In the genomic region with DNA sequence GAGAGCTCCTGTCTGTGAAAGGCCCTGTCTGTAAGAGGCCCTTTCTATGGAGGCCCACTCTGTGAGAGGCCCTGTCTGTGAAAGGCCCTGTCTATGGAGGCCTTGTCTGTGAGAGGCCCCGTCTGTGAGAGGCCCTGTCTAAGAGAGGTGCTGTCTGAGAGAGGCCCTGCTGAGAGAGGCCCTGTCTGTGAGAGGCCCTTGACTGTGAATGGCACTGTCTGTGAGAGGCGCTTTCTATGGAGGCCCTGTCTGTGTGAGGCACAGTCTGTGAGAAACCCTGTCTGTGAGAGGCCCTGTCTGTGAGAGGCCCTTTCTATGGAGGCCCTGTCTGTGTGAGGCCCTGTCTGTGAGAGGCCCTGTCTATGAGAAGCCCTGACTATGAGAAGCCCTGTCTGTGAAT, we compare ENCODE assay signal across 20 mouse cellular contexts. TPM values are rescaled to one million over a fixed set of nuclear protein-coding genes. Genes with fewer than 3 reads are reported as not detected.
DNase-seq lines count a peak whose midpoint lies in the region; ATAC-seq and TF ChIP-seq lines count a peak whose summit lies in the region.
"Had no signal": no experiment of that assay in that cellular context is flagged by ENCODE, and none has a peak within 500 bp of the region (broad histone marks: within the 10 kb centered on the region; RNA-seq: fewer than 3 reads in every experiment).

No protein-coding gene starts in this region.

- peak overlapping the region; percentile 78 for H3K27ac ChIP-seq in heart, embryonic 10.5 days
- no peak overlapping the region for H3K27ac ChIP-seq in midbrain, embryonic 13.5 days
- H3K27ac ChIP-seq in midbrain, embryonic 15.5 days: no peak overlapping the region
- peak overlapping the region; percentile 31 for H3K27ac ChIP-seq in intestine, postnatal 0 days (ENCODE audit: low read depth, low read length)
- H3K27ac ChIP-seq in liver, postnatal 0 days (ENCODE audit: low read depth): peak overlapping the region; percentile 60
- H3K27ac ChIP-seq: embryonic facial prominence, embryonic 15.5 days; hindbrain, postnatal 0 days; left cerebral cortex, adult 2 months had no signal

- H3K4me2 ChIP-seq in midbrain, embryonic 13.5 days (replicated peaks): no peak overlapping the region
- no peak overlapping the region for H3K4me2 ChIP-seq in midbrain, embryonic 15.5 days
- H3K4me2 ChIP-seq in intestine, postnatal 0 days (replicated peaks; ENCODE audit: low read depth): no peak overlapping the region
- peak overlapping the region; percentile 67 for H3K4me2 ChIP-seq in liver, postnatal 0 days (ENCODE audit: low read depth, low read length)
- H3K4me2 ChIP-seq: embryonic facial prominence, embryonic 15.5 days; midbrain, embryonic 11.5 days had no signal

- TF ChIP-seq EP300 in liver, postnatal 0 days (IDR thresholded peaks at IDR 0.05; ENCODE audit: low read depth): no peak

- DNase-seq in heart, embryonic 10.5 days (ENCODE audit: low spot score): no peak
- no peak for DNase-seq in heart, adult 18-20 months
- DNase-seq in liver, postnatal 0 days: no peak
- DNase-seq in frontal cortex, postnatal 36 days (ENCODE audit: low spot score in 2 of 2): no peak
- DNase-seq in cerebellum, adult 9-11 months: no peak
- DNase-seq: adrenal gland, postnatal 36 days; cerebellum, postnatal 36 days; gastrocnemius, postnatal 14 days; heart, postnatal 10 days; lung, postnatal 10 days; right cerebral cortex, adult 18-20 months; thymus, postnatal 4 days had no signal

- H3K36me3 ChIP-seq in heart, embryonic 10.5 days: peaks cover 20% of the 10 kb centered on the region; the same call in 1 of the 2 replicates
- peaks cover 34% of the 10 kb centered on the region for H3K36me3 ChIP-seq in midbrain, embryonic 13.5 days
- H3K36me3 ChIP-seq in midbrain, embryonic 15.5 days (replicated peaks): no peaks in the 10 kb centered on the region
- peaks cover 6% of the 10 kb centered on the region; the same call in 1 of the 2 replicates for H3K36me3 ChIP-seq in intestine, postnatal 0 days (ENCODE audit: control insufficient read depth, insufficient read depth)
- peaks cover 15% of the 10 kb centered on the region; the same call in 1 of the 2 replicates for H3K36me3 ChIP-seq in liver, postnatal 0 days (replicated peaks; ENCODE audit: insufficient read depth, low read length)

- H3K4me1 ChIP-seq in heart, embryonic 10.5 days: peaks cover 45% of the 10 kb centered on the region
- no peaks in the 10 kb centered on the region for H3K4me1 ChIP-seq in midbrain, embryonic 13.5 days (replicated peaks)
- no peaks in the 10 kb centered on the region for H3K4me1 ChIP-seq in midbrain, embryonic 15.5 days
- no peaks in the 10 kb centered on the region for H3K4me1 ChIP-seq in intestine, postnatal 0 days (replicated peaks; ENCODE audit: control insufficient read depth, insufficient read depth, low read length)
- peaks cover 4% of the 10 kb centered on the region; the same call in 1 of the 2 replicates for H3K4me1 ChIP-seq in liver, postnatal 0 days (ENCODE audit: insufficient read depth)
- H3K4me1 ChIP-seq: embryonic facial prominence, embryonic 15.5 days had no signal

- 0 out of 2 replicates have a peak overlapping the region, but pooled peaks have one; percentile 3 for H3K9ac ChIP-seq in midbrain, embryonic 13.5 days (replicated peaks)
- no peak overlapping the region for H3K9ac ChIP-seq in midbrain, embryonic 15.5 days
- H3K9ac ChIP-seq in intestine, postnatal 0 days (ENCODE audit: low read depth, low read length): no peak overlapping the region
- H3K9ac ChIP-seq in liver, postnatal 0 days (replicated peaks): peak overlapping the region; percentile 70
- H3K9ac ChIP-seq: embryonic facial prominence, embryonic 15.5 days had no signal

- ATAC-seq in midbrain, embryonic 13.5 days: no peak
- no peak for ATAC-seq in midbrain, embryonic 15.5 days (replicated peaks)
- peak; percentile 29 for ATAC-seq in intestine, postnatal 0 days
- peak; percentile 62 for ATAC-seq in liver, postnatal 0 days
- ATAC-seq: hindbrain, postnatal 0 days had no signal

- TF ChIP-seq CTCF in intestine, postnatal 0 days (IDR thresholded peaks at IDR 0.05; ENCODE audit: low read depth): no peak
- no peak for TF ChIP-seq CTCF in liver, postnatal 0 days (IDR thresholded peaks at IDR 0.05; ENCODE audit: low read depth)

- 70% methylated on average over 2 of the region's 2 CpGs for WGBS in heart, embryonic 10.5 days
- WGBS in midbrain, embryonic 13.5 days: 62% methylated on average over 2 of the region's 2 CpGs
- WGBS in midbrain, embryonic 15.5 days: 69% methylated on average over 2 of the region's 2 CpGs
- 55% methylated on average over 2 of the region's 2 CpGs for WGBS in intestine, postnatal 0 days
- WGBS in liver, postnatal 0 days (ENCODE audit: insufficient replicate concordance): 69% methylated on average over 2 of the region's 2 CpGs

- H3K4me3 ChIP-seq in heart, embryonic 10.5 days: no peak overlapping the region
- H3K4me3 ChIP-seq in midbrain, embryonic 13.5 days (replicated peaks): no peak overlapping the region
- no peak overlapping the region for H3K4me3 ChIP-seq in midbrain, embryonic 15.5 days
- H3K4me3 ChIP-seq in intestine, postnatal 0 days (ENCODE audit: low read depth, low read length): no peak overlapping the region
- peak overlapping the region; percentile 53 for H3K4me3 ChIP-seq in liver, postnatal 0 days (ENCODE audit: low read depth, low read length)
- H3K4me3 ChIP-seq: embryonic facial prominence, embryonic 15.5 days; left cerebral cortex, adult 2 months had no signal

- H3K27me3 ChIP-seq in heart, embryonic 10.5 days (ENCODE audit: insufficient read depth, poor library complexity, severe bottlenecking): no peaks in the 10 kb centered on the region; the same call in 1 of the 2 replicates
- no peaks in the 10 kb centered on the region for H3K27me3 ChIP-seq in midbrain, embryonic 13.5 days
- H3K27me3 ChIP-seq in midbrain, embryonic 15.5 days (replicated peaks): no peaks in the 10 kb centered on the region
- no peaks in the 10 kb centered on the region for H3K27me3 ChIP-seq in intestine, postnatal 0 days (replicated peaks; ENCODE audit: control insufficient read depth, insufficient read depth, low read length)
- no peaks in the 10 kb centered on the region for H3K27me3 ChIP-seq in liver, postnatal 0 days (ENCODE audit: insufficient read depth, low read length)
- H3K27me3 ChIP-seq: CH12.LX; embryonic facial prominence, embryonic 15.5 days had no signal

- H3K9me3 ChIP-seq in heart, embryonic 10.5 days: no peaks in the 10 kb centered on the region
- H3K9me3 ChIP-seq in midbrain, embryonic 13.5 days: no peaks in the 10 kb centered on the region
- no peaks in the 10 kb centered on the region for H3K9me3 ChIP-seq in midbrain, embryonic 15.5 days
- no peaks in the 10 kb centered on the region for H3K9me3 ChIP-seq in intestine, postnatal 0 days (ENCODE audit: control insufficient read depth)
- no peaks in the 10 kb centered on the region for H3K9me3 ChIP-seq in liver, postnatal 0 days (ENCODE audit: low read length)
- H3K9me3 ChIP-seq: embryonic facial prominence, embryonic 15.5 days had no signal

RNA-seq across cellular contexts. Expression of a gene that starts 31.2 kb away (rescaled TPM):
- 69.0 and 70.8 TPM in 2 replicates for polyA plus RNA-seq in heart, embryonic 10.5 days (2016; fragmentation: Nextera tagmentation; extraction: Ambion mirVana)
- total RNA-seq in heart, adult 18-20 months (2021): 10 to 100 TPM; 18.9 to 22.9 TPM
- polyA plus RNA-seq in midbrain, embryonic 13.5 days (2015; fragmentation: Nextera tagmentation; extraction: Ambion mirVana): 22.5 and 23.6 TPM in 2 replicates
- 49.1 and 55.3 TPM in 2 replicates for polyA plus RNA-seq in midbrain, embryonic 15.5 days (2015; fragmentation: Nextera tagmentation; extraction: Ambion mirVana)
- 39.7 and 40.1 TPM in 2 replicates for polyA plus RNA-seq in intestine, postnatal 0 days (2015; fragmentation: Nextera tagmentation; extraction: Ambion mirVana)
- 72.2 and 77.0 TPM in 2 replicates for polyA plus RNA-seq in liver, postnatal 0 days (2015; fragmentation: Nextera tagmentation; extraction: Ambion mirVana)

RNA-seq across cellular contexts. Expression of a gene that starts 31.3 kb away (rescaled TPM):
- polyA plus RNA-seq in heart, embryonic 10.5 days (2016; fragmentation: Nextera tagmentation; extraction: Ambion mirVana): 73.2 and 74.5 TPM in 2 replicates
- total RNA-seq in heart, adult 18-20 months (2021): 10 to 100 TPM; 82.3 to 97.7 TPM
- 88.2 and 91.1 TPM in 2 replicates for polyA plus RNA-seq in midbrain, embryonic 13.5 days (2015; fragmentation: Nextera tagmentation; extraction: Ambion mirVana)
- 82.4 and 83.8 TPM in 2 replicates for polyA plus RNA-seq in midbrain, embryonic 15.5 days (2015; fragmentation: Nextera tagmentation; extraction: Ambion mirVana)
- 36.8 and 37.9 TPM in 2 replicates for polyA plus RNA-seq in intestine, postnatal 0 days (2015; fragmentation: Nextera tagmentation; extraction: Ambion mirVana)
- 41.8 and 45.1 TPM in 2 replicates for polyA plus RNA-seq in liver, postnatal 0 days (2015; fragmentation: Nextera tagmentation; extraction: Ambion mirVana)

RNA-seq across cellular contexts. Expression of a gene that starts 33.4 kb away (rescaled TPM):
- 40.5 and 45.3 TPM in 2 replicates for polyA plus RNA-seq in heart, embryonic 10.5 days (2016; fragmentation: Nextera tagmentation; extraction: Ambion mirVana)
- 10 to 100 TPM; 48.2 to 50.9 TPM for total RNA-seq in heart, adult 18-20 months (2021)
- 31.7 and 35.5 TPM in 2 replicates for polyA plus RNA-seq in midbrain, embryonic 13.5 days (2015; fragmentation: Nextera tagmentation; extraction: Ambion mirVana)
- 44.1 and 44.6 TPM in 2 replicates for polyA plus RNA-seq in midbrain, embryonic 15.5 days (2015; fragmentation: Nextera tagmentation; extraction: Ambion mirVana)
- polyA plus RNA-seq in intestine, postnatal 0 days (2015; fragmentation: Nextera tagmentation; extraction: Ambion mirVana): 20.5 and 23.8 TPM in 2 replicates
- polyA plus RNA-seq in liver, postnatal 0 days (2015; fragmentation: Nextera tagmentation; extraction: Ambion mirVana): 12.6 and 14.7 TPM in 2 replicates

RNA-seq across cellular contexts. Expression of a gene that starts 39.1 kb away (rescaled TPM):
- polyA plus RNA-seq in heart, embryonic 10.5 days (2016; fragmentation: Nextera tagmentation; extraction: Ambion mirVana): 23.1 and 38.2 TPM in 2 replicates
- 100 to 1,000 TPM; 320 to 330 TPM for total RNA-seq in heart, adult 18-20 months (2021)
- 15.4 and 19.9 TPM in 2 replicates for polyA plus RNA-seq in midbrain, embryonic 13.5 days (2015; fragmentation: Nextera tagmentation; extraction: Ambion mirVana)
- polyA plus RNA-seq in midbrain, embryonic 15.5 days (2015; fragmentation: Nextera tagmentation; extraction: Ambion mirVana): 18.8 and 20.5 TPM in 2 replicates
- polyA plus RNA-seq in intestine, postnatal 0 days (2015; fragmentation: Nextera tagmentation; extraction: Ambion mirVana): 27.6 and 29.3 TPM in 2 replicates
- 5.1 and 6.6 TPM in 2 replicates for polyA plus RNA-seq in liver, postnatal 0 days (2015; fragmentation: Nextera tagmentation; extraction: Ambion mirVana)

RNA-seq across cellular contexts. Expression of a gene that starts 45.4 kb away (rescaled TPM):
- 14.0 and 14.6 TPM in 2 replicates for polyA plus RNA-seq in heart, embryonic 10.5 days (2016; fragmentation: Nextera tagmentation; extraction: Ambion mirVana)
- 10 to 100 TPM; 22.5 to 23.3 TPM for total RNA-seq in heart, adult 18-20 months (2021)
- polyA plus RNA-seq in midbrain, embryonic 13.5 days (2015; fragmentation: Nextera tagmentation; extraction: Ambion mirVana): 6.8 TPM in 2 replicates
- 7.6 and 8.7 TPM in 2 replicates for polyA plus RNA-seq in midbrain, embryonic 15.5 days (2015; fragmentation: Nextera tagmentation; extraction: Ambion mirVana)
- 12.6 and 12.7 TPM in 2 replicates for polyA plus RNA-seq in intestine, postnatal 0 days (2015; fragmentation: Nextera tagmentation; extraction: Ambion mirVana)
- 6.3 and 7.3 TPM in 2 replicates for polyA plus RNA-seq in liver, postnatal 0 days (2015; fragmentation: Nextera tagmentation; extraction: Ambion mirVana)
- total RNA-seq: CH12.LX had no signal

Comparison
In these comparisons a context has a peak if more than half of its experiments do, and no peak if none do; other contexts are left out.
1. H3K9ac ChIP-seq: peak in midbrain, embryonic 13.5 days (single experiment) and liver, postnatal 0 days (single experiment); none in midbrain, embryonic 15.5 days (single experiment) and intestine, postnatal 0 days (single experiment).
2. H3K27ac ChIP-seq: peak in heart, embryonic 10.5 days (single experiment), intestine, postnatal 0 days (single experiment) and liver, postnatal 0 days (single experiment); none in midbrain, embryonic 13.5 days (single experiment) and midbrain, embryonic 15.5 days (single experiment).
3. ATAC-seq: peak in intestine, postnatal 0 days (single experiment) and liver, postnatal 0 days (single experiment); none in midbrain, embryonic 13.5 days (single experiment) and midbrain, embryonic 15.5 days (single experiment).